Mouse (Mus musculus) adrenal gland (tissue): ENCODE measurements around the gene Sulf2.

Source experiments
- intact Hi-C: fragments of 180-260 bp; cut with DNase I; formaldehyde crosslinking; loops from one replicate; pipeline ENCODE4 v1.15.1; 2025

Sulf2 gene

DNA sequence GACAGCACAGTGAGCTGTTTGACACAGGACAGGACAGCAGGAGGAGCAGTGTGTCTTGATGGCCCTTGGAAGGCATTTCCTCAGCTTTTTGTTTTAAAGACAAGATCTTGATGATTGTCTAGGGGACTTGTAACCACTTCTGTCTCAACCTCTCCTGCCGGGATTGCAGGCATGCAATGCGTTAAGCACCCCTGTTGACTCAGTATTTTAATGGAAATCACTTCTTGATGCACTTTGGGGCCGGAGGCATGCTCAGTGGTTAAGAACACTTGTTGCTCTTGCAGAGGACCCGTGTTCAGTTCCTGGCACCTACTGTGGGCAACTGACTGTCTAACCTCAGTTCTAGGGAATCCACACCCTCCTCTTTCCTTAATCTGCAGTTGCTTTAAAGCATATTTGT is 89.0 kb downstream of the Sulf2 start:
- intact Hi-C loops: no loop called here

DNA sequence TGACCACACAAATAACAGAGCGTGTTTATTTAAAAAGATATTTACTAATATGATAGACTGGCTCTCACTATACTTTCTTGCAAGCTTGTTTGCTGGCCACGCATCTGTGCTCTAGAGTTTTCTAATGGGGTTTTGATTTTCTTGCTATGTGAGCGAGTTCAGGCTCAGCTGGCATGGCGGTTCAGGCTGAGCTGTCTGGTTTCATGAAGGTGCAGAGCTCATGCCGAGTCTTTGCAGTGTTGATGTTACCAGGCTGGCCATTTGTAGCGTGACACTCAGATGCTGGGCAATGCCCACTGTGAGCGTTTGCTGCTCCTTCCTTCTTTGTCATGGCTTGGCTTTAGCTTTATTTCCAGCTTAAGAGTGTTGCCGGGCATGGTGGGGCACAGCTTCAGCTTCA is 93.0 kb downstream of the Sulf2 start:
- intact Hi-C loops: no loop called here

DNA sequence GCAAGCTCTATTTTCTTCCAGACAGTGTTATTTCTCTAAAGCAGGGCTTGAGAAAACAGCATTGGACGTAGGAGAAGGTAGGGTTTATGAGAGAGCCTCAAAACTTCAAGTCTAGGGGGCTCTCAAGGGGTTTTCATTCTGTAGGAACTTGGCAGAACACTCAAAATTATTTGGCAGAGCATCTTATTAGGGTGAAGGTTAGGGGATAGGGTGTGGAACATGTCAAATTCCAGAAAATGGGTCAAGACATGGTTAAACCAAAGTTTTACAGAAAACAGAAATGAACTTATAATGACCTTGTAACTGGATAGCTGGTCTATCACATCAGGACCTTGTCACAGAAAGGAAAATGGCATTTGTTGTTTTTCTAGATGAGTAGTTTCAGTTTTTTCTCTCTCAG is 93.5 kb downstream of the Sulf2 start:
- intact Hi-C loops: no loop called here

DNA sequence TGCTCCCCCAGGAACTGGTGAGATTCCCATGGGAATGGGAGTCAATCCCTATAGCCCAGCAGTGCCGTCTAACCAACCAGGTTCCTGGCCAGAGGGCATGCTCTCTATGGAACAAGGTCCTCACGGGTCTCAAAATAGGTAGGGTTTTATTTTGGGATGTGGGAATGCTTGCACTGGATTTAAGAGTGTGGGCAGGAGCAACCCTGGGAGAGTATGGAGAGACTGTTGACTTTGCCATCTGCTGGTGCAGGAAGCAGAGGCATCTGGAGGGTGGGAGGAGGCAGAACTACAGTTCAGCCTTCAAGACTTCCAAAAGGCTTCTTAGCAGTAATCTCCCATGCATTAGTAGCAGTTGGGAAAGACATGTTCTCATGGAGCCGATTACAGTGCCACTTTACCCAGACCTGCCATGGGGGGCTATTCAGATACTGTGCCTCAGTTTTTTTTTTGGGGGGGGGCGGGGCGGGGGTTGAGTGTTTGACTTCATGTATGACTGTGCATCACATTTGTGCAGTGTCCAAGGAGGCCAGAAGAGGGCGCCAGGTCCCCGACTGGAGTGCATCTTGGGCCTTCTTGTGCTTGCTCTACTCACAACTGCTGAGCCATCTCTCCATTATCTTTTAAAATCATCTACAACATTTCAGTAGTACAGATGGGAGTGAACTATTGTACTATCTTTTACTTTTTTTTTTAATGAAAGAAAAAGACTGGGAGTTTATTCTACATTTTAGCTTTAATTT is 95.6 kb downstream of the Sulf2 start:
- intact Hi-C loops: no loop called here

DNA sequence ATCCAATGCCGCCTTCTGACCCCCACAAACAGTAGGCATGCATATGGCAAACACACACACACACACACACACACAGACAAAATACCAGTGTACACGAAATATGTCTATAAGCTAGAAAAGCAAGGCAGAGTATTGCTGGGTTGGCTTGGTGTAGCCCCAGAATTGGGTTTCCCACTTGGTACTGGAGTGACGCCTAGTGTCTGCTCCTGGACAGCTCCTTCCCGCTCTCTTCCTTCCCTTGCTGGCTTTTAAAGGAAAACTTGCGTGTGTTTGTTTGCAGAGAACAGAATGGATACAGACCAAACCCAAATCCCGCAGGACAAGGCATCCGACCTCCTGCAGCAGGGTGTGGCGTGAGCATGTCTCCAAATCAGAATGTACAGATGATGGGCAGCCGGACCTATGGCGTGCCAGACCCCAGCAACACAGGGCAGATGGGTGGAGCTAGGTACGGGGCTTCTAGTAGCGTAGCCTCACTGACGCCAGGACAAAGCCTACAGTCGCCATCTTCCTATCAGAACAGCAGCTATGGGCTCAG is 101.4 kb downstream of the Sulf2 start:
- intact Hi-C loops: no loop called here

DNA sequence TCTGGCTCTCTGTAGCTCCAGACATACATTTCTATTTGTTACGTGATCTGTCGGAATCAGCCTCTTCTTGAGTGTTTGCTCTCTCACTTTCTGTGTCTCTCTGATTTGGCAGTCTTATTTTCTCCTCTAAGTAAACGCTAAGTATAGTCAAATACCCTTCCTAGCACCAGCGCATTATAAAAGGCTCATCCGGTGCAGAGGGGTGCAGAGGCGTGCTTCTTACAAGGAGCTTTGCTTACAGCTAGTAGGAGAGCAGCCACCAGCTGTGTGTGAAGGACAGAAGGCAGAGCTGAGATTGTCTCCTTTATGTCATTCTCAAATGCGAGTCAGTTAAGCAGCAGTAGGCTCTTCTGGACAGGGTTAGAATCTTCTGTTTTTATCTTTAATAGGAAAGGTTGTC is 103.5 kb downstream of the Sulf2 start:
- intact Hi-C loops: no loop called here

DNA sequence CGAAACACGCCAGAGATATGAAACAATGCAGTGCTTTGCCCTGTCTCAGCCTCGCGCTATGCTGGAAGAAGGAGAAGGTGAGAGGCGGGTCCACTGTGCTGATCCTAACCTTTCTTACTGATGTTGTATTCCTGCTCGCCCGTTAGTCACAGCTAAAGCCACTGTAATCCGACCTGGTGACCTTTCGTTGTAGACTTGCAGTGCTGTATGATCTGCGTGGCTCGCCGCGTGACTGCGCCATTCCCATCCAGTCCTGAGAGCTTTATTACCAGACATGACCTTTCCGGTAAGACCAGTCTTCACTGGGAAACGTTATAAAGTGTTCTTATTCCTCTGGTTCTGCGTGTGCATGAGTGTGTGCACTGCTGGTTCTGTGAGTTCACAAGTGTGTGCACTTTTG is 104.0 kb downstream of the Sulf2 start:
- intact Hi-C loops: no loop called here

DNA sequence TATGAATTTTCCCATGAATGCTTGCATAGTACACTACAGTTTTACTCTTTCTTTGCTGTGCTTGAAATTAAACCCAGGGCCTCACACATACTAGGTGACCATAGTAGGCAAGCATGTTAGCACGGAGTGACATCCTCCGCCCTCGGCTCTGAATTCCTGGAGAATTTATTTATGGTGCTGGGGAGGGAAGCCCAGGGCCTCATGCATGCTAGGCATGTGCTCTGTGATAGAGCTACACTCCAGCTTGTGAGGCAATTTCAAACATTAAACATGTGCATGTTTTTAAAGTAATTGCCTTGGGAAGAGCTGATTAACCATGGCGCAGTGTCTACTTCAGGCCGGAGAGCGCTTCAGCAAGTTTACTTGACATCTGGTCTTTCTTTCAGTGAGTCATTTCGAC is 106.6 kb downstream of the Sulf2 start:
- intact Hi-C loops: loop anchor here (5.0 to 10.0 kb wide), 3 partner anchors 132 to 264 kb away; no protein-coding TSS in a partner anchor

DNA sequence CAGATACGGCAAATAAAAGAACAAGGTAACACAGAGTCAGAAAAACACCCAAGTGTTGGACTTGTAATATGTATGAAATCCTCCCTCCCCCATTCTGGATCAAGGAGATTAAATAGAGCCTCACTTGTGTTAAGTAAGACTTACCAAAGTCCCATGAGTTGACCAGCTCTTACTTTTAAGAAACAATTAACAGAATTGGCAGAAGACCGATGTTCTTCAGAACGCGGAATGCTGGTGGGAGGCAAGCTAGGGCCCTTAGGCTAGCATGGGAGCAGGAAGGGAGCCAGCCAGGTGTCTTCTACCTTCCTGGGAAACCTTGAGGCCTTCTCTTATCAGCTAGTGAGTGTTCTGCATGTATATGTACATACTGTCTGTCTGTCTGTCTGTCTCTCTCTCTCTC is 107.5 kb downstream of the Sulf2 start:
- intact Hi-C loops: loop anchor here (5.0 to 10.0 kb wide), 3 partner anchors 131 to 263 kb away; no protein-coding TSS in a partner anchor

DNA sequence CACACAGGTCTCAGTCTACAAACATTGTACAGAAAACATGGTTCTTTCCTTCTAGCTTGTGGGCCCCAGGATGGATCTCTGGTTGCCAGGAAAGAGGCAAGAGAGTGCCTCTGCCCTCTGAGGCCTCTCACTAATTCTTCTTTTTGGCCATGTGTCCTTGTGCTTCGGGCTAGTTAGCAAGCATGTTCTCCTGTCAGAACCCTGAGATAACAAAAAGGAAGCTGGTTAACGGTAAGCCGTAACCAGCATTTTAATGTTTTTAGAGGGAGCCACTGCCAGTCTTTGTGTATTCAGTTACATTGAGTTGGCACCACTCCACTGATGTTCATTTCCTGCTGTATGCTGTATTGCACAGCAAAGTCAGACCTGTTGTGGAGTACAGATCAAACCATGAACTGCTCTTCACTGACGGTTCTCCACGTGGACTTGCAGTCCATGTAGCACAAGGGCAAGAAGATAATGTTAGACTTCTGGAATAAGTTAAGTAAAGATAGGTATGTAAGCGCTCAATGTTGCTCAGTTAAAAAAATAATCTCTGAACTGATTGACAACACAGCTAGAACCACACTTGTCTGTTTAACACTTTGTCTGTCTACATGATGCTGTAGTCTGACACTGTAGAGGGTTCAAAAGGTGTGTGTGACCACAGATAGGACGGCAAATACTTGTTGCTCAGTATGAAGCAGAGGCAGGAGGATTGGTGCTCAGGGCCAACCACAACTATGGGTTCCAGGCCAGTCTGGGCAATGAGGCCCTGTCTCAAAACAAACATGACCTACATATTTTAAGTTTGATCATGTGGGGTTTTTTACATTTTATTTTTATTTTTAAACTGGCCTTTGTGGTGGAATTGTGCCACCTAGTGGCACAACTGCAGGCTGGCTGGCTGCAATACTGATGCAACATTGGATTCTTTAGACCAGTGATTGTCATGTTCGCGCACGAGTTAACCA is 109.6 kb downstream of the Sulf2 start:
- intact Hi-C loops: loop anchor here (5.0 to 10.0 kb wide), 3 partner anchors 129 to 261 kb away; no protein-coding TSS in a partner anchor

DNA sequence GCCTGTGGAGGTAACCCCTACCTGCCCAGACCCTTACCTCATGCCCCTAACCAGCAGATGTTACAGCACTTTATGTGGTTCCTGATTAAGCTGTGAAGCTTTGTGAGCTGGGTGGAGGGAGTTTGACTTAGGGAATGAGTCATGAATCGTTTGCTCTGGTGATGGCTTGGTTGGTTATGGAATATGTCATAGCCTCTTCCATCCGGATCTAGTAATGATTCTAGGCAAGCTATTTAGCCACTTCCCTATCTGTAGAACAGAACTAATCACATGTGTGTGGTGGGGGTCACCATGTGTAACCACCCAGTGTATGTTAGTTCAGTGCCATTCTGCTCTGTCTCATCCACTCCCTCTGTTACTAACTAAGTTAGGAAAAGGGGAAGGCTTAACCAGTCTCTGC is 110.5 kb downstream of the Sulf2 start:
- intact Hi-C loops: loop anchor here (5.0 to 10.0 kb wide), 3 partner anchors 128 to 260 kb away; no protein-coding TSS in a partner anchor

DNA sequence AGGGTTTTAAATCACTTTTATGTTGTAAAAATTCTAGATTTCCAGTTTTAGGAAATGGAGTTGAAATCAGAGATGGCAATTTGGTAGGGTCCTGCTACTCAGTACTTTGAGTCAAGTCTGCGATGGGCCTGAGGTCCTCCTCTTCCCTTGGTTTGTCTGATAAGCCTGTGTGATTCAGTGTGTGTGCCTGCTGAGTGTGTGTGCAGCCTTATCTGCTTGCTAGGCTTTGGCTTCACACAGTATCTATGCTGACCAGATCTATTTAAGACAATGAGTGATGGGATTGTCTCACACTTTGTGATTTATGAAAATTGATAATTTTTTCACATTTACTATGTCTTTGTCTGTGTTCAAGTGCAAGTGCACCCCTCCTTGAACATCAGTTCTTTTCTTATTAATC is 112.9 kb downstream of the Sulf2 start:
- intact Hi-C loops: loop anchor here (10.0 kb wide), 1 partner anchor 258 kb away; no protein-coding TSS in a partner anchor

DNA sequence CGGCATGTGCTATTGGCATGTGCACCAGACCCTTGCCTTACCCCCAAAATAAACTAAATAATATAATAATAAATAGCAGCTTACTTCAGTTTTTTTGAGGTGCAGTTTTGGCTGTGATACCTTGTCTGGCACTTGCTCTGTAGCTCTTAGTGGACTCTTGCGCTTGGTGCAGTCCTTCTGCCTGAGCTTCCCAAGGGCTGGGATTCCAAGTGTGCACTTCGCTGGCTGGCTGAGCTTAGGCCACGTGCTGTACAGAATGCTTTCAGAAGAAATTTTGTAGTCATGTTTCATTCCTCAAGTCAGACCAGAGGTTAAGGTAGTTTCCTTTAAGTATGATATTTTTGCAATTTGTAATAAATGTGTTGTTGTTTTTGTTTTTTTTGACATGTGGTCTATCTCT is 115.8 kb downstream of the Sulf2 start:
- intact Hi-C loops: loop anchor here (10.0 kb wide), 1 partner anchor 255 kb away; no protein-coding TSS in a partner anchor

DNA sequence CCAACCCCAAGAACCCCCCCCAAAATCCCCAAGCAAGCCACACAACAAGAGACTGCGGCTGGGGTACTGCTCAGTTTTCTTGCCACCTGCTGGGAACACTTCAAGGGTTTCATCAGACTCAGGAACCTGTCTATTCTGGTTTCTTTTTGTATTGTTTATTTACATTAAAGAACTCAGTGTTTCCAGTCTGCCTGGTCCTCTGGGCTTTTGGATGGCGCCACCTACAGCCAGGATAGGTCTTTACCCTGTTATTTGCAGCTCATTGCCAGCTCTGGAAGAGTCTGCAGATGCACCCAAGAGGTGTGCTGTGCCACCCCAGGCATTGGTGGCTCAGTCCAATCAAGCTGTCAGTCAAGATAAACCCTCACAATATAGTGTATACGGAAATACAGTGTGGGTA is 119.7 kb downstream of the Sulf2 start:
- intact Hi-C loops: loop anchor here (2.0 kb wide), 1 partner anchor 41 kb away; no protein-coding TSS in a partner anchor

DNA sequence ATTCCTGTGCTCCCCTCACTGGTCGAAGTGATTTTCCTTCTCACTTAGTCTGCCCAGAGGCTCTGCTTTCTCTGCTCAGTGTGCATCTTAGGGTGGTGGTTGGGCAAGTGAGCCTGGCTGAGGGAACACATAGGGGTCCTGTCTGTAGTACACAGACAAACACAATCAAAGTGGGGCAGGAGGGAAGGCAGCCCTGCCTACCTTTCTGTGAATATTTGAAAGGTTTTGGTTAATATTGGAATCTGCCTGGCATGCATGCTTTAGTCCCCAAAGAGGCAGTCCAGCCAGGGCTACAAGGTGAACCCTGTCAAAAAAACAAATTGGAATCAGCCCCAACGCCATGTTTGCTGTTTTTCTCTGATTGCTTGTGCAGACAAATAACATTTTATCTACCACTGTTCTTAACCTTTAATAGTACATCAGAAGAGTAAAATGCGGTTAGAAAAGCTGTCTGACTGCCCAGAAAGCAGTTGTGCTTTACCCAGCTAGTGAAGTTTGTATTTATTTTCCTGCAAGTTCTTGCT is 120.4 kb downstream of the Sulf2 start:
- intact Hi-C loops: no loop called here

DNA sequence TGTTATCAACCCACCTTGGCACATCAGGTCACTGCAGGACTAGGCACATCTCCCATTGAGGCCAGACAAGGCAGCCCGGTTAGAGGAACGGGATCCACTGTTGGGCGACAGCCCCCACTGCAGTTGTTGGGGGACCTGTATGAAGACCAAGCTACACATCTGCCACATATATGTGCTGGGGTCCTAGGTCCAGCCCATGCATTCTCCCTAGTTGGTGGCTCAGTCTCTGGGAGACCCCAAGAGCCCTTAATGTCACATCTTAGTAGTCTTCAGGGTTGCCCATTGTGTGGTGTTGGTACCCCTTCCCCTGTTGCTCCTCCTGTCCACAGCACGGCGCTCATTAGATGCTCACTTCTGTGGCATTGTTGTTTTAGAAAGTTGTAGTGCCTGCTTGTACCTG is 122.8 kb downstream of the Sulf2 start:
- intact Hi-C loops: no loop called here

DNA sequence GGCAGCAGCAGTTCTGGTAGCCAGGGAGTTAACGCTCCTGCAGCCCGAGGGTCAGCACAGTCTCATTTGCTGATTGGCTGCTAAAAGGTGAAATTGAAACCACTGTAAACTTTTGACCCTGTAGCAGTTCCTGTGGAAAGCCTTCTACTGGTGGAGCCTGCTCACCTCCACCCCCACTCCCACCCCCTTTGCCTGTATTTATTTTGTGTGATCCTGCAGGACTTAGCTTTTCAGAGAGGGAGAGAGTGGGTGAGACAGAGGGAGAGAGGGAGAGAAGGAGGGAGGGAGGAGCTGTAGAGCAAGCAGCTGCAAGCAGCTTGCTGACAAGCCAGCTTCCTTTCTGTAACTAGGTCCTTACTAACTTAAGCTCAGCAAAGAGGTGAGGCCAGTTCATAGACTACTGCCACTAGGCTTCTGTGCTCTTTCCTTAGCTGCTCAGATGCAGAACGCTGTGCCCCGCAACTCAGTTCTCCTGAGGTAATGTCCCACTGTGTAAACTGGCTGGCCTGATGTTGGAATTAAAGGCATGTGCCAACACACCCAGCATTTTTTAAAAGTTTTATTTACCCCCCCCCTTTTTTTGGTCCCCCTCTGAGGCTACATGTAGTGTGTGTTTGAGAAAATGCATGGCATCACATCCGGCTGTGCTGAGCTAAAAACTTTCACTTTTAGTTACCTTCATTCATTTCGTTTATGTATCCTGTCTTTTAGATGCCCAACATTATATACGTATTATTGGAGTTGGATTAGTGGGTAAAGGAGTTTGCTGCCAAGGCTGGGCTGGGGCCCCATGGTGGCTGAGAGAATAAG is 124.1 kb downstream of the Sulf2 start:
- intact Hi-C loops: no loop called here

DNA sequence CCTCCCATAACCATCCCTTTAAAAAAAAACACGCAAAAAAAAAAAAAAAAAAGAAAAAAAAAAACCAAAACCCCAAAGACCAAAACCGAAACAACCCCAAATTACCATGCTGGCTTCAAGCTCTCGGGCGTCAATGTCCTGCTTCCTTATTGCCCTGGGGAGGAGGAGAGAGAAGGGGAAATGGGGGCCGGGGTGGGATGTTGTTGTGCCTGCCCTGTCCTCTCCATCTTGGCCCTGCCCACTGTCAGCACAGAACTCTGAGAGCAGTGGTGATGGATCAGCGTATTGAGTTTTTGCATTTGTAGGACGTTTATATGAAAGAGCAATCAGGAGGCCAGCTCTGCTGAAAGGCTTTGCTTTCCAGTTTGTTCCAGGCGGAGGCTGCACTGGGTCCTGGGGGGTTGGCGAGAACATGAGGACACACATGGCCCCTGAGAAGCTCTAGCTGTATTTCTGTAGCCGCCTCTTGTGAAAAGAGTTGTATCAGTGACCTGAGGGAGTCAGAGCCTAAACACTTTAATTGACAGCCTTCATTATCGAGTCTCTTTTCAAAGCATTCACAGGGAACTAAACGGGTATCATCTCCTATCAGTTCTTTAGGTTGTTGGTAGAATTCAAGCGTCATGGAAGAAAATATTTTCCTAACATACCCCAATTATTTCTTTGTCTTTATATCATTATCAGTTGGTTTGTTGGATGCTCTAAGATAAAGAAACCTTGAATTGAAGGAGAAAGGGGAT is 125.0 kb downstream of the Sulf2 start:
- intact Hi-C loops: no loop called here

DNA sequence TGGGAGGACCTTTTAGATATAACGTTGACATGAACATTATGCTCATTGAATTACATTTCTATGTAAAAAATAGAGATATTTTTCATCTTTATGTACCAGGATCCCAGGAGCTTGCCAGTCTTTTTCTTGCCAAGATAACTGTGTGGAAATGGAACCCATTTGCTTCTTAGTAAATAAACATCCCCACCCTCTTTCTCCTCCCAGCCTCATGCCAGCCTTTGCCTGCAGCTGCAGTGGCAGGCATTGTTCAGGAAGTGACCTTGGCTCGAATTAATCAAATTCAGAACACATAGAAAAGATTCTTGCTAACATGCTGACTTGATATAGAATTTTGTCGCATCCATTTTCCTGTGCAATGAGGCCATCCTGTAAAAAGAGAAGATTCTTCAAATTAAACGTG is 126.2 kb downstream of the Sulf2 start:
- intact Hi-C loops: no loop called here

DNA sequence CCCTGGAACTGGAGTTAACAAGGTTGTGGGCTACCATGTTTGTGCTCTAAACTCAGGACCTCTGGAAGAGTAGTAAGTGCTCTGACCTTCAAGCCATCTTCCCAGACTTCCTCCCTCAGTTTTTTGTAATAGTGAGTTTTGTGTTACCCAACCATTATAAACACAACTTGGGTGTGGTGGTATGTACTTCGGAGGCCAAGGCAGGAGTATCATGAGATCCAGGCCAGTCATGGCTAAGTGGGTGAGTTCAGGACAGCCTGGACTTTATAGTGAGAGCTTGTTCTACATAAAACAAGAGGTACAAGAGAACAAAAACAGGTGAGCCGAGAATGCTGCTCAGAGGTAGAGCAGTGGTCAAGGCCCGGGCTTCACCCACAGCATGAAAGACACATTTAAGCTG is 127.6 kb downstream of the Sulf2 start:
- intact Hi-C loops: no loop called here
